ENCODE assay signal across 27 mouse cellular contexts in the genomic region with DNA sequence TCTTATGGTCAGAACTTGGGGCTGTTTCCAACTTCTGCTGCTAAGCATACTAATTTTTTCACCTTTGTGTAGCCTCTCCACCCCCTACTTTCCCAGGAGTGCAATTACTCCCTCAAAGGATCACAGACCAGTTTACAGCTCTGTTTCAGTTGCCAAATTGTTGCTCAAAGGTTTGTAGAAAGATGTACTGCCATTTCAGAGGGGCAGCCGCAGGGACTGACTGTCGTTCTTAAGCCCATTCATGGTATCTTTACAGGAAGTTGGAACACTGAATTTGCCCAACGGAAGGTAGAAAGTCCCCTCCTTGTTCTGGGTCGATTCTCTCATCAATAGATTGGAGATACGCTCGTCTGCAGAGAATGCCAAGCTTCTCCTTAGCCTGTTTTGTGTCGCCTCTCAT. TPM values are rescaled to one million over a fixed set of nuclear protein-coding genes. Genes with fewer than 3 reads are reported as not detected.
DNase-seq lines count a peak whose midpoint lies in the region; ATAC-seq and TF ChIP-seq lines count a peak whose summit lies in the region.
"Had no signal": no experiment of that assay in that cellular context is flagged by ENCODE, and none has a peak within 500 bp of the region (broad histone marks: within the 10 kb centered on the region; RNA-seq: fewer than 3 reads in every experiment).

No protein-coding gene starts in this region.

- no peak for DNase-seq in layer of hippocampus, adult 2 months (ENCODE audit: low spot score in 2 of 2)
- no peak for DNase-seq in layer of hippocampus, postnatal 10 days (ENCODE audit: low spot score in 2 of 2)
- no peak for DNase-seq in liver, postnatal 0 days
- DNase-seq in forebrain, embryonic 11.5 days (ENCODE audit: low spot score): no peak
- DNase-seq in kidney, postnatal 4 days: no peak
- no peak for DNase-seq in forebrain, embryonic 14.5 days (ENCODE audit: low spot score)
- DNase-seq: adrenal gland, postnatal 25 days; cerebellum, postnatal 10 days; gastrocnemius, adult 2 months; gastrocnemius, postnatal 36 days; kidney, adult 9 months; kidney, postnatal 10 days; left cerebral cortex, postnatal 4 days; midbrain, embryonic 14.5 days; right cerebral cortex, postnatal 25 days; thymus, postnatal 4 days had no signal

- H3K36me3 ChIP-seq in liver, embryonic 12.5 days: no peaks in the 10 kb centered on the region
- no peaks in the 10 kb centered on the region for H3K36me3 ChIP-seq in liver, postnatal 0 days (replicated peaks; ENCODE audit: insufficient read depth, low read length)
- no peaks in the 10 kb centered on the region for H3K36me3 ChIP-seq in forebrain, embryonic 11.5 days (ENCODE audit: control insufficient read depth, insufficient read depth, low read length)
- H3K36me3 ChIP-seq in forebrain, embryonic 14.5 days (ENCODE audit: control insufficient read depth, insufficient read depth, low read length): no peaks in the 10 kb centered on the region
- H3K36me3 ChIP-seq: forebrain, embryonic 15.5 days; lung, embryonic 15.5 days; neural tube, embryonic 15.5 days had no signal

- H3K4me3 ChIP-seq in layer of hippocampus, adult 2 months: no peak overlapping the region
- no peak overlapping the region for H3K4me3 ChIP-seq in bone marrow macrophage, adult 2 months (ENCODE audit: insufficient read depth, low read length)
- no peak overlapping the region for H3K4me3 ChIP-seq in liver, embryonic 12.5 days
- no peak overlapping the region for H3K4me3 ChIP-seq in liver, postnatal 0 days (ENCODE audit: low read depth, low read length)
- H3K4me3 ChIP-seq in forebrain, embryonic 11.5 days (ENCODE audit: low read depth, low read length): no peak overlapping the region
- H3K4me3 ChIP-seq in forebrain, embryonic 14.5 days (ENCODE audit: low read depth, low read length): no peak overlapping the region
- H3K4me3 ChIP-seq: erythroblast, embryonic 14.5 days; forebrain, embryonic 15.5 days; gastrocnemius, adult 2 months; lung, embryonic 15.5 days; megakaryocyte, embryonic 14.5 days; neural tube, embryonic 15.5 days had no signal

- no peak for TF ChIP-seq EP300 in liver, postnatal 0 days (IDR thresholded peaks at IDR 0.05; ENCODE audit: low read depth)

- no peak for ATAC-seq in liver, embryonic 12.5 days
- no peak for ATAC-seq in liver, postnatal 0 days
- no peak for ATAC-seq in forebrain, embryonic 11.5 days (replicated peaks; ENCODE audit: low FRiP score)
- ATAC-seq in forebrain, embryonic 14.5 days: no peak
- ATAC-seq: CD4-positive, CD25-positive, alpha-beta regulatory T cell, adult 4 months; forebrain, embryonic 15.5 days; intestine, postnatal 0 days had no signal

- H3K9me3 ChIP-seq in liver, embryonic 12.5 days (replicated peaks): no peaks in the 10 kb centered on the region
- H3K9me3 ChIP-seq in liver, postnatal 0 days (ENCODE audit: low read length): no peaks in the 10 kb centered on the region
- no peaks in the 10 kb centered on the region for H3K9me3 ChIP-seq in forebrain, embryonic 11.5 days (ENCODE audit: control insufficient read depth, low read length)
- H3K9me3 ChIP-seq in forebrain, embryonic 14.5 days (replicated peaks; ENCODE audit: control insufficient read depth, low read length): no peaks in the 10 kb centered on the region
- H3K9me3 ChIP-seq: forebrain, embryonic 15.5 days; lung, embryonic 15.5 days; megakaryocyte, embryonic 14.5 days; neural tube, embryonic 15.5 days had no signal

- H3K9ac ChIP-seq in liver, embryonic 12.5 days: no peak overlapping the region
- H3K9ac ChIP-seq in liver, postnatal 0 days (replicated peaks): no peak overlapping the region
- H3K9ac ChIP-seq in forebrain, embryonic 11.5 days (ENCODE audit: low read length): no peak overlapping the region
- no peak overlapping the region for H3K9ac ChIP-seq in forebrain, embryonic 14.5 days (ENCODE audit: low read length)
- H3K9ac ChIP-seq: forebrain, embryonic 15.5 days; hindbrain, embryonic 14.5 days; lung, embryonic 15.5 days; neural tube, embryonic 15.5 days had no signal

- no peaks in the 10 kb centered on the region for H3K27me3 ChIP-seq in liver, embryonic 12.5 days (replicated peaks)
- no peaks in the 10 kb centered on the region for H3K27me3 ChIP-seq in liver, postnatal 0 days (ENCODE audit: insufficient read depth, low read length)
- H3K27me3 ChIP-seq in forebrain, embryonic 11.5 days (ENCODE audit: control insufficient read depth, insufficient read depth, low read length): no peaks in the 10 kb centered on the region
- no peaks in the 10 kb centered on the region for H3K27me3 ChIP-seq in forebrain, embryonic 14.5 days (replicated peaks; ENCODE audit: control insufficient read depth, insufficient read depth, low read length)
- H3K27me3 ChIP-seq: forebrain, embryonic 15.5 days; lung, embryonic 15.5 days; megakaryocyte, embryonic 14.5 days; neural tube, embryonic 15.5 days had no signal

- 64% methylated on average over 7 of the region's 7 CpGs for WGBS in liver, embryonic 12.5 days (ENCODE audit: insufficient replicate concordance)
- 68% methylated on average over 7 of the region's 7 CpGs for WGBS in liver, postnatal 0 days (ENCODE audit: insufficient replicate concordance)
- WGBS in forebrain, embryonic 11.5 days: 91% methylated on average over 7 of the region's 7 CpGs
- 82% methylated on average over 7 of the region's 7 CpGs for WGBS in forebrain, embryonic 14.5 days

- H3K27ac ChIP-seq in layer of hippocampus, adult 2 months: peak overlapping the region; percentile 33; the same call in 1 of the 2 replicates
- peak overlapping the region; percentile 69 for H3K27ac ChIP-seq in bone marrow macrophage, adult 2 months (ENCODE audit: insufficient read depth, low read depth, low read length)
- H3K27ac ChIP-seq in liver, embryonic 12.5 days: peak overlapping the region; percentile 92
- 0 out of 2 replicates have a peak overlapping the region, but pooled peaks have one; percentile 9 for H3K27ac ChIP-seq in liver, postnatal 0 days (ENCODE audit: low read depth)
- H3K27ac ChIP-seq in forebrain, embryonic 11.5 days (ENCODE audit: low read depth, low read length): no peak overlapping the region
- H3K27ac ChIP-seq in forebrain, embryonic 14.5 days (ENCODE audit: low read depth, low read length): no peak overlapping the region
- H3K27ac ChIP-seq: forebrain, embryonic 15.5 days; gastrocnemius, adult 2 months; hindbrain, embryonic 14.5 days; lung, embryonic 15.5 days; neural tube, embryonic 15.5 days; stomach, postnatal 0 days had no signal

- no peak for TF ChIP-seq CTCF in layer of hippocampus, adult 2 months (conservative IDR thresholded peaks at IDR 0.05)
- no peak for TF ChIP-seq CTCF in bone marrow macrophage, adult 2 months (IDR thresholded peaks at IDR 0.05; ENCODE audit: low read depth, low read length)
- TF ChIP-seq CTCF in liver, postnatal 0 days (IDR thresholded peaks at IDR 0.05; ENCODE audit: low read depth): no peak

- peaks cover 36% of the 10 kb centered on the region for H3K4me1 ChIP-seq in bone marrow macrophage, adult 2 months (ENCODE audit: control insufficient read depth, insufficient read depth, low read length)
- peaks cover 60% of the 10 kb centered on the region for H3K4me1 ChIP-seq in liver, embryonic 12.5 days
- H3K4me1 ChIP-seq in liver, postnatal 0 days (ENCODE audit: insufficient read depth): peaks cover 33% of the 10 kb centered on the region
- no peaks in the 10 kb centered on the region for H3K4me1 ChIP-seq in forebrain, embryonic 11.5 days (replicated peaks; ENCODE audit: control insufficient read depth, insufficient read depth, low read length)
- no peaks in the 10 kb centered on the region for H3K4me1 ChIP-seq in forebrain, embryonic 14.5 days (ENCODE audit: control insufficient read depth, insufficient read depth, low read length)
- H3K4me1 ChIP-seq: forebrain, embryonic 15.5 days; neural tube, embryonic 15.5 days had no signal

- TF ChIP-seq POLR2A in bone marrow macrophage, adult 2 months (IDR thresholded peaks at IDR 0.05; ENCODE audit: borderline replicate concordance, low read depth, low read length): no peak

- no peak overlapping the region for H3K4me2 ChIP-seq in liver, embryonic 12.5 days
- H3K4me2 ChIP-seq in liver, postnatal 0 days (ENCODE audit: low read depth, low read length): no peak overlapping the region
- H3K4me2 ChIP-seq in forebrain, embryonic 11.5 days (ENCODE audit: low read depth, low read length, severe bottlenecking): no peak overlapping the region
- H3K4me2 ChIP-seq in forebrain, embryonic 14.5 days (ENCODE audit: low read length): no peak overlapping the region
- H3K4me2 ChIP-seq: forebrain, embryonic 15.5 days; hindbrain, embryonic 14.5 days; lung, embryonic 15.5 days; neural tube, embryonic 15.5 days had no signal

RNA-seq across cellular contexts. Expression of a gene that starts 11.3 kb away (rescaled TPM):
- 100 to 1,000 TPM; 191 to 198 TPM for total RNA-seq in layer of hippocampus, adult 2 months (2021)
- total RNA-seq in layer of hippocampus, postnatal 10 days (2021): 100 to 1,000 TPM; 180 to 185 TPM
- 99.3 and 119 TPM in 2 replicates for polyA plus RNA-seq in bone marrow macrophage, adult 2 months (2012; ENCODE audit: insufficient read depth, insufficient read length, missing spikeins)
- 86.4 and 91.6 TPM in 2 replicates for polyA plus RNA-seq in liver, embryonic 12.5 days (2016; fragmentation: Nextera tagmentation; extraction: Ambion mirVana)
- 88.0 and 97.1 TPM in 2 replicates for polyA plus RNA-seq in liver, postnatal 0 days (2015; fragmentation: Nextera tagmentation; extraction: Ambion mirVana)
- 192 and 196 TPM in 2 replicates for polyA plus RNA-seq in forebrain, embryonic 11.5 days (2014; fragmentation: Nextera tagmentation; extraction: Ambion mirVana)
- polyA plus RNA-seq in forebrain, embryonic 14.5 days (2014; fragmentation: Nextera tagmentation; extraction: Ambion mirVana): 104 and 125 TPM in 2 replicates

RNA-seq across cellular contexts. Expression of a gene that starts 32.5 kb away (rescaled TPM):
- total RNA-seq in layer of hippocampus, adult 2 months (2021): 10 to 100 TPM; 74.0 to 79.7 TPM
- total RNA-seq in layer of hippocampus, postnatal 10 days (2021): 100 to 1,000 TPM in 1 of 2 experiments, 10 to 100 TPM in 1; 90.7 to 113 TPM
- 146 and 159 TPM in 2 replicates for polyA plus RNA-seq in bone marrow macrophage, adult 2 months (2012; ENCODE audit: insufficient read depth, insufficient read length, missing spikeins)
- polyA plus RNA-seq in liver, embryonic 12.5 days (2016; fragmentation: Nextera tagmentation; extraction: Ambion mirVana): 350 and 353 TPM in 2 replicates
- 183 and 195 TPM in 2 replicates for polyA plus RNA-seq in liver, postnatal 0 days (2015; fragmentation: Nextera tagmentation; extraction: Ambion mirVana)
- polyA plus RNA-seq in forebrain, embryonic 11.5 days (2014; fragmentation: Nextera tagmentation; extraction: Ambion mirVana): 320 and 330 TPM in 2 replicates
- 380 and 505 TPM in 2 replicates for polyA plus RNA-seq in forebrain, embryonic 14.5 days (2014; fragmentation: Nextera tagmentation; extraction: Ambion mirVana)

RNA-seq across cellular contexts. Expression of a gene that starts 32.6 kb away (rescaled TPM):
- 10 to 100 TPM in 1 of 2 experiments, 1 to 10 TPM in 1; 9.6 to 12.2 TPM for total RNA-seq in layer of hippocampus, adult 2 months (2021)
- total RNA-seq in layer of hippocampus, postnatal 10 days (2021): 10 to 100 TPM; 10.4 to 12.5 TPM
- polyA plus RNA-seq in bone marrow macrophage, adult 2 months (2012; ENCODE audit: insufficient read depth, insufficient read length, missing spikeins): 31.1 and 31.2 TPM in 2 replicates
- polyA plus RNA-seq in liver, embryonic 12.5 days (2016; fragmentation: Nextera tagmentation; extraction: Ambion mirVana): 198 and 200 TPM in 2 replicates
- 59.4 and 67.0 TPM in 2 replicates for polyA plus RNA-seq in liver, postnatal 0 days (2015; fragmentation: Nextera tagmentation; extraction: Ambion mirVana)
- 151 TPM in 2 replicates for polyA plus RNA-seq in forebrain, embryonic 11.5 days (2014; fragmentation: Nextera tagmentation; extraction: Ambion mirVana)
- 53.4 and 63.9 TPM in 2 replicates for polyA plus RNA-seq in forebrain, embryonic 14.5 days (2014; fragmentation: Nextera tagmentation; extraction: Ambion mirVana)

Comparison
In these comparisons a context has a peak if more than half of its experiments do, and no peak if none do; other contexts are left out.
1. H3K27ac ChIP-seq: peak in layer of hippocampus, adult 2 months (single experiment), bone marrow macrophage, adult 2 months (single experiment), liver, embryonic 12.5 days (single experiment) and liver, postnatal 0 days (single experiment); none in forebrain, embryonic 11.5 days (single experiment) and forebrain, embryonic 14.5 days (single experiment).